Mouse (Mus musculus) lung, adult 2 months (tissue): ENCODE data around the gene Cped1.

ENCODE experiments used
- CTCF ChIP-seq: fragments of 200-500 bp; IDR thresholded peaks from 2 replicates; pipeline ENCODE4 v1.5.1; 2011; ENCODE audit warnings: mild to moderate bottlenecking, low read length, control low read depth; ENCODE audit not compliant: insufficient read depth
- POLR2A ChIP-seq: fragments of 200-500 bp; IDR thresholded peaks from 2 replicates; pipeline ENCODE4 v1.6.1; 2011; ENCODE audit warnings: low read depth, mild to moderate bottlenecking, control low read depth, low read length, borderline replicate concordance; ENCODE audit errors: extremely low read depth

- no peak for TF ChIP-seq CTCF
- TF ChIP-seq POLR2A = no peak
These were observed 118.0 kb downstream of the Cped1 start for GRCm38 (mm10) chr6:22103713-22104112.
